Mouse (Mus musculus) megakaryocyte progenitor cell, adult 5-6 weeks (primary cell): ENCODE measurements at regions not wholly inside any gene's neighbourhood (a gene's known extent, or its start where the extent isn't known, plus 50 kb on each side); places are given as distances from the start of the nearest gene placed in this dataset.
A peak's percentile ranks its signal among the peaks of the same experiment; 100 is the strongest.
"Not testable (repeated sequence)": the region's sequence is repeated elsewhere in the genome, so short reads cannot be mapped to it uniquely, and the experiment has no call there.

ENCODE experiments used
- ATAC-seq: replicated peaks from 2 replicates; pipeline ENCODE4 v1.8.0; 2016; ENCODE audit warnings: mild to moderate bottlenecking, moderate TSS enrichment, inconsistent platforms; ENCODE audit not compliant: poor library complexity

GRCm38 (mm10) chr1:193504611-193505010 lies 134.5 kb upstream of the Camk1g start:
- ATAC-seq: no peak

GRCm38 (mm10) chr1:193503624-193504325 lies 133.7 kb upstream of the Camk1g start:
- ATAC-seq: peak; percentile 79

GRCm38 (mm10) chr1:193496265-193497183 lies 126.4 kb upstream of the Camk1g start:
- no peak for ATAC-seq

GRCm38 (mm10) chr1:193488039-193488438 lies 117.9 kb upstream of the Camk1g start:
- ATAC-seq: no peak

DNA sequence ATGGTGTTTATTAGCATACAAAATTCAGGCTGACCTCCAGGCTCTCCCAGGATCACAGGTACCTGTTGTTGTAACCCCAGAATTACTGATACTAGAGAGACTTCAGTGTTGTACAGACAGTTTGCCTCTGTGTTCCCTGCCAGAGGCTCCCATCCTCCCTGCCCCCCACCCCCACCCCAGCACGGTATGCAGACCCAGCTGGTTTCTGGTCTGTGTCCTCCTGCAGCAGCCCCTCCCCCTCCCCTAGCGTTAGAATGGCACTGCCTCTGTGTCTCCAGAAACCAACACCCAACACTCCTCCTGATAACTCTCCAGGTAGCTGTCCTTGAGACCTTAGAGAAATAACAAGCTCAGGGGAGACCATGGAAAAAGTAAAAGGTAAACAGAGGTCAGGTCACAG lies 116.6 kb upstream of the Camk1g start:
- not testable (repeated sequence) for ATAC-seq

DNA sequence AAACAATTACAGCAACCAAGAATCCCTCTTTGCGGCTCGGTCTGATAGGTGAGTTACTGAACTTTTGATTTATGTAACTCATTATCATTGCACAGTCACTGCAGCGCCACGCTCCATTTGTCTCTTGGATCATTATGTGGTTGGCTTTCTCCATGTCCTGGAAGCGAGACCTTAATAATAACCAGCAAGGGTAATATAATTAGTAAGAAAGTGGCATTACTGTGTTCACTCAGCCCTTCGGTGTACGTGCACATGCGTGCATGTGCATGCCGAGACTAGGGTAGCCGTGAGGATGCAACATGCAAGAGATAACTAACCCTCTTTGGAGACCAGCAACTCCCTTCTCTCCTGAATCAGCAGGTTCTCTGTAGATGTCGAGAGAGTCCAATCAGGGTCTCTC lies 114.9 kb upstream of the Camk1g start:
- no peak for ATAC-seq

- ATAC-seq: no peak
Observed at GRCm38 (mm10) chr1:193477298-193477697, 107.2 kb upstream of the Camk1g start.

GRCm38 (mm10) chr1:193476805-193477204 lies 106.7 kb upstream of the Camk1g start:
- ATAC-seq: no peak

- ATAC-seq: no peak
Observed at GRCm38 (mm10) chr1:193466306-193466705, 96.2 kb upstream of the Camk1g start.

DNA sequence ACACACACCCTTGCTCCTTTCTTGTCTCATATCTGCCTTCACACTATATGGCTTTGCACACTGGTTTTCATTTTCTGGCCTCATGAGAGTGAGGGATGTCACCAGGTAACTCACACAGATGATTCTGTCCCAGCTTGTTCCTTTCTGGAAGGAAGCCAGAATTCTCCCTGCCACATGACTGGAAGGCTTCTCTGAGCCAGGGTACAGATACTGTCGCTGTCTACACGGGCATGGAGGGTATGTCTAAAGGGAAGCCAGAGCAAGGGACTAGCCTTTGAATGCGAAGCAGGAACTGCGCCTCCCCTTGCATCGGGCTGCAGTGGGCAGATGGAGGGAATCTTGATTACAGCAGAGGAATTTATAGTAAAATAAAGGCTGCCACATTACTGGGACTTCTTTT lies 89.6 kb upstream of the Camk1g start:
- no peak for ATAC-seq

GRCm38 (mm10) chr1:193457908-193458307 lies 87.8 kb upstream of the Camk1g start:
- no peak for ATAC-seq

DNA sequence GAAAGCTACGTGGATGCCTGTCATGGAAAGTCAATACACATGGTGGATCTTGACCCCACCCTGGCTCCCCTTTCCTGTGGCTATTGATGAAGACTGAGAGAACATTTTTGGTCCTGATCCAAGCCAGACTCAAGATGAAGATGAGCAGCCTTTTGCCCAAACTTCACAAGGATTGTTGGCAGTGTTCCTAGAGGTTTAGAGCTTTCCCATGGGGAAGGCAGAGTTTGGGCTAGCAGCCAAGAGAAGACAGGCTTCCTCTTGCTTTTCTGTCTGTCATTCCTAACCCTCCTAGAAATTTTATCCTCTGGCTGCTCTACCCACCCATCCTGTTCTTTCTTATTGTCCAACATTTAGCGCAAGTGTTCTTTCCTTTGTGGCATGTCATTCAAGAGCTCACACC lies 83.6 kb upstream of the Camk1g start:
- ATAC-seq: no peak

DNA sequence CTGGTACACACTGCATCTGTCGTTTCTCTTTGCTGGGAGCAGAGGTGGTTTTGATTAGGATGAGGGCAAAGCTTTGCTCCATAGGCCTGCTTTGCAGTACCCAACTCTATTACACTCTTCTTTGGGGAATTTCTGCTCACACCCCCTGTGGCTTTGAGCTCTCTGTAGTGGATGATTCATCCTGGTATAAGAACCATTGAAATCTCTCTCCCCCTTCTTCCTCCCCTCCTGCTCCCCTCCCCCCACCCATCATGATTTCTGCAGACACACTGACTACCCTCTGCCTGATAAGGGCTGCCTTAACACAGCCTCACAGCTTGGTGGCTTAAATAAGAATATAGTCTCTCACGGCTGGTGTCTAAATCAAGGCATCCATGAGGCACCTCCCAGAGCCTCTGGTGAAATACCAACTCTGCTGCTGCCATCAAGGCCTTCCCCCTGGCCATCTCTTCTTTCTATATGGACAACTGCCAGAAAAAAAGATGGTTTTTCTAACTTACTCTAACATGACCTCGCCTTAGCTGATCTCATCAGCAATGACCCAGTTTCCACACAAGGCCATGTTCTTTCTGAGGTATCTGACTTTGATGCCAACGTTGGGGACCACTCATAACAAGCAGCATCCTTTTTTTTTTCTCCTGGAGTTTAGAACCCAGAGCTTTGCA lies 81.5 kb upstream of the Camk1g start:
- ATAC-seq: no peak

- ATAC-seq: no peak
Observed at GRCm38 (mm10) chr1:193450814-193451213, 80.7 kb upstream of the Camk1g start.

- no peak for ATAC-seq
Observed at GRCm38 (mm10) chr1:193450201-193450600, 80.1 kb upstream of the Camk1g start.

DNA sequence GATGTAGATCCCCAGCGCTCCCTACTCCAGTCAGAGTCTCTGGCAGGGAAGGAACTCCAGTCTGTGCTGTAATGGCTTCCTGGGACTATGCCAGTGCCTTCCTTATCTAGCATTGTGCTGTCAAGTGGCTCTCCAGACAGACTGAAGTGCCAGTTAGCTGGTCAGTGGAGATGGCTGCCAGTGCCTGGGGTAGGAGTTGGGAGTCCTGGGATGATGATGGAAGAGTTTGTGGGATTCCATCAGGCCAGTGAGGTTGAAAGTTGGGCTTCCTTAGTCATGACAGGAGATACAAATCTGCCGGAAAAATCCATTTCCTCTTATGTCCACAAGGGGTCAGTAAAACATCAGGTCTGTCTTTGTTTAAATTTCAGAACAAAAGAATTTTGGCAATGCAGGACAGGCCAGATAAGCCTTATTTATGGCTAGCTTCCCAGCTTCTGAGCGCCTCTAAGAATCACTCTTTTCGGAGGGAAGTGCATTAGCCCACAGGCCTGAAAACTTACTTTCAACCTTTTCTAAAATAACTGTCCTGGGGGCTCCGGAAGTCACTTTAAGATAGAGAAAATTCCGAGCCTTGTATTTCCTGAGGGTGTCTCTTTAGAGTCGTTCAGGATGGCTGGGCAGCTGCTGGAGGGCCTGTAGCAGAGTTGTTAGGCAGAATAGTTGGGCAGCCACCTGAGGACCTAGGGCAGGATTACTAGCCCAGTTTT lies 79.5 kb upstream of the Camk1g start:
- peak; percentile 77 for ATAC-seq

DNA sequence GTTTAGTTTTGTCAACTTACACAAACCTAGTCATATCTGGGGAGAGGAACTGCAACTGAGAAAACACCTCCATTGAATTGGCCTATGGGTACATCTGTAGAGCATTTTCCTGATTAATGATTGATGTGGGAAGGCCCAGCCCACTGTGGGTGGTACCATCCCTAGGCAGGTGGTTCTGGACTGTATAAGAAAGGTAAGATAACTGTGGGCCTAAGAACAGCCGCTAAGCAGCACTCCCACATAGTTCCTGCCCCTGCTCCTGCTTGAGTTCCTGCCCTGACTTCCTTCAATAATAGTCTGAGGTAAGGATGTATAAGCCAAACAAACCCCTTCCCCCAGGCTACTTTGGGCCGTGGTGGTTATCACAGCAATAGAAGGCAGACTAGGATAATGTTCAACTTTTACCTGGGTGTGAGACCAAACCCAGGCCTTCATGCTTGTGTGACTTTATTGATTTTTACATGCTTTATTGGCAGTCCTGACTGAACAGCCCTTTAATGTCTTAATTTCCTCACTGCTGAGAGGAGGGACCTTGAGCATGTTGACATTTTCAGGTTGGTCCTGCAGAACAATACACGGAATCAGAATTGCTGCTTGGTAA lies 78.8 kb upstream of the Camk1g start:
- ATAC-seq: no peak

DNA sequence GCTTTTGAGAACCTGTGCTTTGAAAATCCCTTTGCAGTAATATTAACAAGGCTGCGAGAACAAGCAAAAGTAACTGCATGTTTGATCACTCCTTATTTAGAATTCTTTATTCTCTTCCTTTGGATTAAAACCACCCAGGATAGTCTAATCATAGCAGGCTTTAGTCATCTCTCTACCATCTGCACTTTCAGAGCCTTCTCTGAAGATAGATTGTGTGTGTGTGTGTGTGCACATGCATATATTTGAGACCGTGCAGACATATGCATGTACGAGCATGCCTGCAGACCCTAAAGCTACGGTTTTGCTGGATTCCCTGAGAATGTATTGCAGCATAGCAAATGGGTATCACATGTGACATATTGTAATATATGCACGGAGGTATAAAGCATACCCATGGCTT lies 77.5 kb upstream of the Camk1g start:
- no peak for ATAC-seq

DNA sequence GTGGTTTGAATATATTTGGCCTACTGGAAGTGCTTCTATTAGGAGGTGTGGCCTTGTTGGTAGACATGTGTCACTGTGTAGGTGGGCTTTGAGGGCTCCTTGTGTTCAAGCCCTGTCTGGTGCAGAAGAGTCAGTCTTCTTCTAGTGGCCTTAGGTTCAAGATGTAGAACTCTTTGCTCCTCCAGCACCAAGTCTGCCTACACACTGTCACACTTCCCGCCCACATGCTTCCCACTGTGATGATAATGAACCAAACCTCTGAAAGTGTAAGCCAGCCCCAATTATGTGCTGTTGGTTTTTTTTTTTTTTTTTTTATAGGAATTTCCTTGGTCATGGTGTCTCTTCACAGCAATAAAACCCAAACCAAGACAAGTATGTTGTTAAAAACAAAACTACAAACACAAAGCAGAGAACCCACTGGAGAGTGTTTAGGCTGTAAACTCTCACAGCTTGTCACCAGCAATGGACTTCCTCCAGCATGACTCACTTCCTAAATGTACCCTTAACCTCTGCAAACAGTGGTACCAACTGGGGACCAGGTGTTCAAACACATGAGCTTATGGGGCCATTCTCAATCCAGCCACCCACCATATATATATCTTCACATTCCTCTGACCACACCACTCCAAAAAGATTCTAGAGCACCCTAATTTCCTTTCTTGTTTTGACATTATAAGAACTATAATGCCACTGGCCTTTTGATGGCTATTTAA lies 74.0 kb upstream of the Camk1g start:
- no peak for ATAC-seq

GRCm38 (mm10) chr1:193440512-193440911 lies 70.4 kb upstream of the Camk1g start:
- ATAC-seq: peak; percentile 72
